Mouse (Mus musculus) embryonic facial prominence, embryonic 12.5 days (tissue): Measurements from ENCODE around the gene Stx5a. TPM values are rescaled to one million over a fixed set of nuclear protein-coding genes. Genes with fewer than 3 reads are reported as not detected.
"Not testable (repeated sequence)": the region's sequence is repeated elsewhere in the genome, so short reads cannot be mapped to it uniquely, and the experiment has no call there.

Experiments
- ATAC-seq: fragments of 200-750 bp; cut with Nextera tagmentation; 2 replicates; pipeline ENCODE4 v1.8.0; 2017; ENCODE audit not compliant: insufficient number of reproducible peaks, insufficient read depth, low FRiP score, low TSS enrichment
- H3K27ac ChIP-seq: fragments of 300-500 bp; sonication (generic); 2 replicates; pipeline ENCODE4 v1.5.1; 2016; ENCODE audit warnings: mild to moderate bottlenecking
- H3K27me3 ChIP-seq: fragments of 300-500 bp; sonication (generic); 2 replicates; pipeline ENCODE4 v1.6.1; 2016; ENCODE audit warnings: mild to moderate bottlenecking, moderate library complexity
- H3K36me3 ChIP-seq: fragments of 300-500 bp; sonication (generic); 2 replicates; pipeline ENCODE4 v1.6.1; 2016; ENCODE audit warnings: mild to moderate bottlenecking
- H3K4me1 ChIP-seq: fragments of 300-500 bp; sonication (generic); 2 replicates; pipeline ENCODE4 v1.6.1; 2016
- H3K4me2 ChIP-seq: fragments of 300-500 bp; sonication (generic); replicated peaks from 2 replicates; pipeline ENCODE4 v1.6.1; 2016; ENCODE audit warnings: mild to moderate bottlenecking, moderate library complexity
- H3K4me3 ChIP-seq: fragments of 300-500 bp; sonication (generic); 2 replicates; pipeline ENCODE4 v1.5.1; 2016; ENCODE audit warnings: mild to moderate bottlenecking
- H3K9ac ChIP-seq: fragments of 300-500 bp; sonication (generic); 2 replicates; pipeline ENCODE4 v1.6.1; 2016; ENCODE audit warnings: mild to moderate bottlenecking, moderate library complexity
- H3K9me3 ChIP-seq: fragments of 300-500 bp; sonication (generic); 2 replicates; pipeline ENCODE4 v1.6.1; 2016; ENCODE audit warnings: mild to moderate bottlenecking, moderate library complexity
- whole genome bisulfite sequencing: fragments of 180-500 bp; shearing (Covaris S2); methylation state at CpG from one replicate; pipeline ENCODE4 v1.1.7; 2016; 5-methylcytosine and 5-hydroxymethylcytosine counted together
- polyA plus RNA-seq: library from polyadenylated mRNA; unstranded; fragments of >200 nt; fragmentation: Nextera tagmentation; extraction: Ambion mirVana; gene quantifications from 2 replicates; pipeline ENCODE4 v1.2.1, GENCODE M21; 2016

The Stx5a gene
- polyA plus RNA-seq, 1 experiment from 2014 or later = 165 TPM

GRCm38 (mm10) chr19:8728335-8729099 is 12.7 kb upstream of the Stx5a start:
- H3K4me3 ChIP-seq, H3K9me3 ChIP-seq, ATAC-seq, H3K27me3 ChIP-seq, H3K4me2 ChIP-seq, H3K9ac ChIP-seq, H3K27ac ChIP-seq: not testable (repeated sequence)
- Histone ChIP-seq H3K4me1 (peaks cover 16% of the 10 kb centered on the region), H3K36me3 (peaks cover 27% of the 10 kb centered on the region)
- 58% methylated on average over 3 of the region's 3 CpGs for WGBS

DNA sequence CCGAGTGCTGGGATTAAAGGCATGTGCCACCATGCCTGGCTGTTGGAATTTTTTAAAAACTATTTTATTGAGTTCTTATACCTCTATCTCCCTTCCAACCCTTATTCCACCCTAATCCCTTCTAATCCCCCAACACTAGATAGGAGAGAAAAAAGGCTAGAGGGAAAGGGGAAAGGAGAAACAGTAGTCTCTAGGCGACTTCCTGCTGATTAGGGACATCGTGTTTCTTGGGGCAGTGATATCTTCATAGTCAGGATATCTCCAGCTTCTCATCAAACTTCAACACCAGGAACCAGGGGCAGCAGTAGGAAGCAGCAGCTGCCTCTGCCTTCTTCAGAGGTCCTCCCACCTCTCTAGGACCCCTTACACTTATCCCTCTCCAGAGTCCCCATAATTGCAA is 6.9 kb upstream of the Stx5a start:
- peaks cover 16% of the 10 kb centered on the region for H3K36me3 ChIP-seq
- no peak for ATAC-seq
- H3K9ac ChIP-seq = no peak overlapping the region
- H3K4me3 ChIP-seq = no peak overlapping the region
- H3K9me3 ChIP-seq = no peaks in the 10 kb centered on the region
- no peak overlapping the region for H3K27ac ChIP-seq
- H3K4me1 ChIP-seq = peaks cover 7% of the 10 kb centered on the region; the same call in 1 of the 2 replicates
- H3K27me3 ChIP-seq = no peaks in the 10 kb centered on the region
- no peak overlapping the region for H3K4me2 ChIP-seq
- WGBS = 75% methylated on average over 3 of the region's 3 CpGs

DNA sequence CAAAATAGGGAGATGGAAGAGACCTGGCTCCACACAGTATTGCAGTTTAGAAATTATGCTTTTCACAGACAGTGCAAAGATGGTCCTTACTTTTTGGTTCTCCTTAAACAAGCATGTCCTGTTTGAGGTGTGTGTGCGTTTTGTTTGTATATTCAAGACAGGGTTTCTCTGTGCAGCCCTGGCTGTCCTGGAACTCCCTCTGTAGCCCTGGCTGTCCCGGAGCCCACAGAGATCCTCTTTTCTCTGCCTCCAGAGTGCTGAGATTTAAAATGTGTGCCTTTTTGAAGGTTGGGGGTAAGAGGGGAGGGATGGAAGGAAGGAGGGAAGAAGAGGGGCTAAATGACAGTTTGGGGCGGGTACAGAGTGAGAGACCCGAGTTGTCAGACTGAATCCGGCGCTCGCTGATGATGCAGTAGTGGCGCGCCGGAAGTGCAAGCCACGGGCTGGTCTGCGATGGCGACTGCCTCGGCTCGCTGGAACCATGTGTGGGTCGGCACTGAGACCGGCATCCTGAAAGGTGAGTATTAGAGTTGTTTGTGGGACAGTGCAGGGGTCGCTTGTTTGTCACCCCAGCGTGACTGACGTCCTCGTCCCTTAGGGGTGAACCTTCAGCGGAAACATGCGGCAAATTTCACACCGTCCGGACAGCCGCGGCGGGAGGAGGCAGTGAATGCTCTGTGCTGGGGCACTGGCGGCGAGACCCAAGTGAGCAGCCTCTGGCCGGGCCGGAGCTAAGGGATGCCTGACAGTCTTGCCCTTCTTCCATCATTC is 5.6 kb upstream of the Stx5a start, which contains the start of gene Wdr74:
Wdr74 (plus strand) TSS at position 439 of the 771 bp plus-strand sequence.
- H3K4me2 ChIP-seq = peak within 1 kb of the TSS; percentile 89
- ATAC-seq = peak; percentile 90
- H3K9me3 ChIP-seq = no peaks in the 10 kb centered on the region
- H3K9ac ChIP-seq = peak within 1 kb of the TSS; percentile 70
- H3K27me3 ChIP-seq = no peaks in the 10 kb centered on the region
- peak within 1 kb of the TSS; percentile 17 for H3K27ac ChIP-seq
- H3K36me3 ChIP-seq = peaks cover 27% of the 10 kb centered on the region
- under 1% methylated on average over 32 of the region's 32 CpGs for WGBS
- H3K4me1 ChIP-seq = peaks cover 9% of the 10 kb centered on the region; the same call in 1 of the 2 replicates
- peak within 1 kb of the TSS; percentile 77 for H3K4me3 ChIP-seq

DNA sequence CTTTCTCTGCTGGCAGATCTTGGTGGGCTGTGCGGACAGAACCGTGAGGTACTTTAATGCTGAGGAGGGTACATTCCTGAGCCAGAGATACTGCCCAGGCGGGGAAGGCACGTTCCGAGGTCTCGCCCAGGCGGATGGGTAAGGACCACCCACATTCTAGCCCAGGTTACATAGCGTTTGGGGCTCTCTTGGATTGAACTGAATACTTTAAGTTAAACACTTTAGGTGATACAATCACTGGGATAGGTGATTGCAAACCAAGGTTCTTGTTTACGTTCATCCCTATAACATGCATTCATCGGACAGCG is 5.1 kb upstream of the Stx5a start:
- 3% methylated on average over 11 of the region's 11 CpGs for WGBS
- peak overlapping the region; percentile 13 for H3K27ac ChIP-seq

DNA sequence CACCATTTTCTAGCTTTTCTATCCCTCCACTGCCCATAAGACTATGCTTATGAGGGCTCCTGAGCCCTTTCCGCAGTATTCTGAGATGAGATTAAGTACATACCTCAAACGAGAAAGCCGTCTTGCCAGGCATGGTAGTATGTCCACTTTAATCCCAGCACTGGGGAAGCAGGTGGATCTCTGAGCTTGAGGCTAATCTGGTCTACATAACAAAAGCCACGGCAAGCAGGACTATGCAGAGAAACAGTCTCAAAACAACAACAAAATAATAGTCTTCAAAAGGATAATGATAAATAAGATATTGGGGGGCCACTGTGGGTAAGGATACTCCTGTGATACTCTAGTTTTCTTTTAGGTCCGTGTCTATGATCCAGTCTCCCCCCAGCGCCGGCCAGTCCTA is 2.3 kb upstream of the Stx5a start:
- H3K27me3 ChIP-seq = no peaks in the 10 kb centered on the region
- ATAC-seq = no peak
- H3K4me2 ChIP-seq = no peak overlapping the region
- H3K9ac ChIP-seq = no peak overlapping the region
- peaks cover 23% of the 10 kb centered on the region for H3K4me1 ChIP-seq
- H3K27ac ChIP-seq = no peak overlapping the region
- 94% methylated on average over 7 of the region's 7 CpGs for WGBS
- H3K36me3 ChIP-seq = peaks cover 42% of the 10 kb centered on the region
- H3K9me3 ChIP-seq = no peaks in the 10 kb centered on the region
- H3K4me3 ChIP-seq = no peak overlapping the region

More for the DNA sequence above, 5.1 kb upstream of the Stx5a start:
- Histone ChIP-seq H3K36me3 (peaks cover 30% of the 10 kb centered on the region), H3K27me3 (no peaks in the 10 kb centered on the region), H3K9ac (peak overlapping the region; percentile 70), H3K9me3 (no peaks in the 10 kb centered on the region), H3K4me2 (peak overlapping the region; percentile 89), H3K4me3 (peak overlapping the region; percentile 77), H3K4me1 (peaks cover 14% of the 10 kb centered on the region; the same call in 1 of the 2 replicates)
- no peak for ATAC-seq

GRCm38 (mm10) chr19:8739646-8740045 is 1.6 kb upstream of the Stx5a start:
- H3K4me3 ChIP-seq = no peak overlapping the region
- peaks cover 47% of the 10 kb centered on the region for H3K36me3 ChIP-seq
- WGBS = 92% methylated on average over 6 of the region's 6 CpGs
- no peaks in the 10 kb centered on the region for H3K9me3 ChIP-seq
- no peak for ATAC-seq
- no peak overlapping the region for H3K9ac ChIP-seq
- no peaks in the 10 kb centered on the region for H3K27me3 ChIP-seq
- no peak overlapping the region for H3K27ac ChIP-seq
- H3K4me2 ChIP-seq = no peak overlapping the region
- H3K4me1 ChIP-seq = peaks cover 23% of the 10 kb centered on the region

GRCm38 (mm10) chr19:8740603-8741002 is 610 bp upstream of the Stx5a start, which contains the start of gene 1700092M07Rik:
Gene 1700092M07Rik, plus strand, starts transcription at chr19:8740718.
- peak; percentile 1; the same call in 1 of the 2 replicates for ATAC-seq
- Histone ChIP-seq H3K36me3 (peaks cover 56% of the 10 kb centered on the region), H3K9ac (peak within 1 kb of the TSS; percentile 93), H3K4me2 (peak within 1 kb of the TSS; percentile 99), H3K4me3 (peak within 1 kb of the TSS; percentile 99), H3K4me1 (peaks cover 20% of the 10 kb centered on the region), H3K27ac (peak within 1 kb of the TSS; percentile 93), H3K27me3 (no peaks in the 10 kb centered on the region), H3K9me3 (no peaks in the 10 kb centered on the region)
- WGBS = 70% methylated on average over 14 of the region's 14 CpGs

- H3K9me3 ChIP-seq = no peaks in the 10 kb centered on the region
- peaks cover 16% of the 10 kb centered on the region for H3K4me1 ChIP-seq
- 17% methylated on average over 14 of the region's 14 CpGs for WGBS
- H3K27ac ChIP-seq = peak overlapping the region; percentile 93; the same call in 1 of the 2 replicates
- peak overlapping the region; percentile 99 for H3K4me2 ChIP-seq
- peaks cover 71% of the 10 kb centered on the region for H3K36me3 ChIP-seq
- no peaks in the 10 kb centered on the region for H3K27me3 ChIP-seq
- H3K9ac ChIP-seq = peak overlapping the region; percentile 93
- ATAC-seq = no peak
- H3K4me3 ChIP-seq = peak overlapping the region; percentile 99
Measured at GRCm38 (mm10) chr19:8742176-8742575, 963 bp downstream of the Stx5a start.

- Histone ChIP-seq H3K4me1 (peaks cover 16% of the 10 kb centered on the region), H3K27ac (no peak overlapping the region), H3K27me3 (no peaks in the 10 kb centered on the region), H3K9ac (no peak overlapping the region), H3K4me3 (no peak overlapping the region), H3K9me3 (no peaks in the 10 kb centered on the region), H3K36me3 (peaks cover 78% of the 10 kb centered on the region), H3K4me2 (no peak overlapping the region)
- WGBS = 93% methylated on average over 1 of the region's 1 CpGs
- ATAC-seq = no peak
Measured at GRCm38 (mm10) chr19:8745382-8745781, 4.2 kb downstream of the Stx5a start.

GRCm38 (mm10) chr19:8747368-8747767 is 6.2 kb downstream of the Stx5a start:
- Histone ChIP-seq H3K9ac (no peak overlapping the region), H3K36me3 (peaks cover 91% of the 10 kb centered on the region), H3K4me2 (no peak overlapping the region), H3K27ac (no peak overlapping the region), H3K27me3 (no peaks in the 10 kb centered on the region), H3K4me3 (no peak overlapping the region), H3K9me3 (no peaks in the 10 kb centered on the region), H3K4me1 (peaks cover 6% of the 10 kb centered on the region)
- no peak for ATAC-seq
- 75% methylated on average over 2 of the region's 2 CpGs for WGBS

DNA sequence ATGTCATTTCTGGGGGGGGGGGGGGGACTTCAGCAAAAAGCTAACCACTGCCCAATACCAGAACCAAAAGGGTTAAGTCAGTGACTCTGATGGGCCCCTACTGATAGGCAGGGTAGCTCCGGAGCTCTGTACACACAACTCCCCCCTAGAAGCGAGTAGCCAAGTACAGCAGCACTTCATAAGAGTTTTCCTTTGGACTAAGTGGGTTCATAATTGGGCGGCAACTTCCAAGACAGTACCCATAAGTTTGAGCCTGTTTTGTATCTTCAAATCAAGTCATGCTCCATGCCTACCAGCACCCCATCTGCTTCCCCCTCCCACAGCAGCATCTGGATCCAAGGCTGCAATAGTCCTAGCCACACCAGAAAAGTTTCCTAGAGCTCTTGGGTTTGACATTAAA is 14.4 kb downstream of the Stx5a start:
- WGBS = 76% methylated on average over 3 of the region's 3 CpGs
- Histone ChIP-seq H3K27me3 (no peaks in the 10 kb centered on the region), H3K4me3 (no peak overlapping the region), H3K36me3 (peaks cover 41% of the 10 kb centered on the region), H3K9me3 (no peaks in the 10 kb centered on the region), H3K27ac (no peak overlapping the region), H3K4me2 (peak overlapping the region; percentile 61), H3K9ac (no peak overlapping the region), H3K4me1 (peaks cover 18% of the 10 kb centered on the region)
- no peak for ATAC-seq
